Mouse (Mus musculus) lung, postnatal 0 days (tissue): ENCODE data around the gene Qk.

Experiments
- CTCF ChIP-seq: IDR thresholded peaks from 2 replicates; pipeline ENCODE4 v1.5.1; 2016; ENCODE audit warnings: antibody characterized with exemption, mild to moderate bottlenecking
- EP300 ChIP-seq: IDR thresholded peaks from 2 replicates; pipeline ENCODE4 v1.6.1; 2016; ENCODE audit warnings: antibody characterized with exemption, mild to moderate bottlenecking, control low read depth

- TF ChIP-seq EP300 (peak; percentile 98), CTCF (no peak)
Observed at GRCm38 (mm10) chr17:10363151-10363550, 43.5 kb upstream of the Qk start.
